Mouse (Mus musculus) liver, postnatal 0 days (tissue): ENCODE results near the gene Slc9a5.

ENCODE experiments used
- CTCF ChIP-seq: sonication (generic); IDR thresholded peaks from 2 replicates; pipeline ENCODE4 v1.5.1; 2016; ENCODE audit warnings: antibody characterized with exemption, low read depth
- EP300 ChIP-seq: IDR thresholded peaks from 2 replicates; pipeline ENCODE4 v1.6.1; 2016; ENCODE audit warnings: antibody characterized with exemption, low read depth, mild to moderate bottlenecking

GRCm38 (mm10) chr8:105373032-105373431 is 24.4 kb downstream of the Slc9a5 start, which contains the start of gene Plekhg4:
- TF ChIP-seq CTCF = no peak
- no peak for TF ChIP-seq EP300
